Mouse (Mus musculus): ENCODE data around the gene Naa50. TPM values are rescaled to one million over a fixed set of nuclear protein-coding genes. Genes with fewer than 3 reads are reported as not detected.

Gene Naa50
- 43.0 and 72.5 TPM in 2 replicates for total RNA-seq (2012; rRNA removed)

DNA sequence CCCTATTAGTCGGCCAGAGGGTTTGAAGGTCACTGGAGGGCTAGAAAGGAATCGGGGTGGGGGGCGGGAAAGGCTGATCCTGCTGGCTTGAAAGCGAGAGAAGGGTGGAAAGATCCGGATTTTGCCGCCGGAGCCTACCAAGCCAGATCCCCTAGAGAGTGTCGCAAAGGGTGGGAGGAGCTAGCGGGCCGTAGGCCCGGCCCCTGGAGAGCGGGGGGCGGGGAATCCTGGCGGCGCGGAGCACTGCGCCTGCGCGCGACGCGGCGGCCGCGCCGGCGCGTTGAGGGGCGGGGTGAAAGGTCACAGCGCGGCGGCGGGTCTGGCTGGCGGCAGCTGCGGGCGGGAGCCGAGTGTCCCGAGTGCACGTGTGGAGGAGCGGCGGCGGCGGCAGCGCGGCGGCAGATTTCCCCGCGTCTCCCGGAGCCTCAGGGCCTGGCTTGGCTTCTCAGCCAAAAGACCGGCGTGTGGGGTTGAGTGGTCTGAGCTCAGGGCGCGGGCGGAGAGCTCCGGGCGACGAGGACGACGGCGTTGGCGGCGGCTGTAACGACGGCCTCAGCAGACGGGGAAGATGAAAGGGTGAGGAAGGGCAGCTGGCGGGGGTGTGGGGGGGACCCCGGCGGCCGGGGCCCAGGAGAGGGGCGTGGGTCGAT lies at the start of gene Naa50, which contains the start of gene Atp6v1a:
Naa50 (plus strand) TSS at position 295 of the 650 bp plus-strand sequence.
Atp6v1a (minus strand) TSS at position 170 of the 650 bp plus-strand sequence.
- peak; percentile 77 for DNase-seq (ENCODE audit: low read depth, low spot score)
- Histone ChIP-seq H3K4me1 (ENCODE audit: control insufficient read depth in 2 of 2, insufficient read depth in 2 of 2, low read length in 2 of 2, poor library complexity in 1 of 2) (peaks cover 3 to 4% of the 10 kb centered on the region in 2 experiments; a peak in 2 of 4 replicates), H3K9ac (ENCODE audit: insufficient read depth, low read depth, low read length, poor library complexity, severe bottlenecking) (peak within 1 kb of the TSS; percentile 100), H3K27ac (ENCODE audit: insufficient read depth, low read depth, low read length, poor library complexity, severe bottlenecking) (peak within 1 kb of the TSS; percentile 97), H3K9me3 (ENCODE audit: control insufficient read depth, insufficient read depth, low read depth, low read length) (no peaks in the 10 kb centered on the region), H3K36me3 (ENCODE audit: control insufficient read depth, insufficient read depth, low read length, poor library complexity, severe bottlenecking) (no peaks in the 10 kb centered on the region), H3K4me3 (ENCODE audit: insufficient read depth in 1 of 2, low read depth in 1 of 2, low read length in 2 of 2, poor library complexity in 1 of 2, severe bottlenecking in 1 of 2) (peak within 1 kb of the TSS; percentile 82 to 100)
- TF ChIP-seq HCFC1 (IDR thresholded peaks at IDR 0.05; ENCODE audit: borderline replicate concordance, insufficient read depth, low read length) = 0 out of 2 replicates have a peak, but pooled peaks have one; percentile 27
- TF ChIP-seq ZC3H11A (IDR thresholded peaks at IDR 0.05; ENCODE audit: borderline replicate concordance, low read depth, low read length) = no peak
- in situ Hi-C loops (cut with MboI; ENCODE audit: low sequenced_read_pairs in 2 of 2, unreplicated experiment in 2 of 2) = no loop called here

DNA sequence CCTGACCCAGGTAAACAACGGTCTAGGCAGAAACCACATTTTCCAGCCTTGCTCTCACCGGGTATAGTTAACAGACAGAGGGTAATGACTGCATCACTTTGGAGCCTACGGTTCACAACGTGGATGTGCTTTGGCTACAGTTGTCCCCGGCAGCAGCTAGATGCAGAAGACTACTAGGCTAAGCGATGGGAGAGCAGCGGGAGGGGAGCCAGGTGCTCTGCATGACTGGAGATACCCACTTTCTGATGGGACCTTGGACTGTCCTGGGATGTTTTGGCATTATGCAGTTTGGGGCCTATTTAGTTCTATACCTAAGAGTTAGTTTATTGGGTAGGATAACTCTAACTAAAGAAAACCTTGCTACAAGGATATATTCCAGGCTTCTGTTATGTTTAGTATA lies 40.3 kb upstream of the Naa50 start:
- H3K4me3 ChIP-seq (ENCODE audit: insufficient read depth in 1 of 2, low read depth in 1 of 2, low read length in 2 of 2, poor library complexity in 1 of 2, severe bottlenecking in 1 of 2) = no peak overlapping the region
- H3K9ac ChIP-seq (ENCODE audit: insufficient read depth, low read depth, low read length, poor library complexity, severe bottlenecking) = no peak overlapping the region
- in situ Hi-C loops (cut with MboI; ENCODE audit: low sequenced_read_pairs in 2 of 2, unreplicated experiment in 2 of 2) = no loop called here
- no peak for DNase-seq (ENCODE audit: low read depth, low spot score)
- no peaks in the 10 kb centered on the region for H3K9me3 ChIP-seq (ENCODE audit: control insufficient read depth, insufficient read depth, low read depth, low read length)
- H3K36me3 ChIP-seq (ENCODE audit: control insufficient read depth, insufficient read depth, low read length, poor library complexity, severe bottlenecking) = peaks cover 21% of the 10 kb centered on the region
- no peak overlapping the region for H3K27ac ChIP-seq (ENCODE audit: insufficient read depth, low read depth, low read length, poor library complexity, severe bottlenecking)
- TF ChIP-seq MAFK (IDR thresholded peaks at IDR 0.05; ENCODE audit: insufficient read depth, low read depth, low read length) = no peak
- no peak for TF ChIP-seq CHD2 (IDR thresholded peaks at IDR 0.05; ENCODE audit: low read depth, low read length)
- TF ChIP-seq ZC3H11A (IDR thresholded peaks at IDR 0.05; ENCODE audit: borderline replicate concordance, low read depth, low read length) = no peak
- TF ChIP-seq HCFC1 (IDR thresholded peaks at IDR 0.05; ENCODE audit: borderline replicate concordance, insufficient read depth, low read length) = no peak
- no peak for TF ChIP-seq ZNF384 (IDR thresholded peaks at IDR 0.05; ENCODE audit: low read depth, low read length)
- 0 out of 4 replicates have a peak, but pooled peaks cover 0 to 3% of the 10 kb centered on the region in 2 experiments for H3K4me1 ChIP-seq (ENCODE audit: control insufficient read depth in 2 of 2, insufficient read depth in 2 of 2, low read length in 2 of 2, poor library complexity in 1 of 2)

DNA sequence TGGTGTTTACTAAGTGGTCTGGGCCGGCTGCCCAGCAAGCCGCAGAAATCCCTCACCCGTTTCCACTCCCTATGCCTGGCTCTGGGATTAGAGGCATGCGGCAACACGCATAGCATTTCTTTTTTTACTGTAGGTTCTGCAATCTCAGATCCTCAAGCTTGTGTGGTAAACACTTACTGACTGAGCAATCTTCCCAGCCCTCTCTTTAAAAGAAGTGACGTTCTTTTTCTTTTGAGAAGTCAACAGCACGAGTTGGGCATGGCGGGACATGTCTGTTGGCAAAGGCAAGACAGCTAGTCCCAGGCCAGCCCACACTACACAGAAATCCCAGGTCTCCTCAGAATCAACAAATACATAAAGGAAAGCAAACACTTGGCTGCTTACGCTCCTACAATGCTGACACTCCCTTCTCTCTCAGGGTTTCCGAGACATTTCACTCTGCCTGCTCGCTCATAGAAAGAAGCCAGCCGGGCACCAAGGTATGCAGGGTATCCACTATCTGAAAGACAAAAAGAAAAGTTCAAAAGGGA lies 38.4 kb upstream of the Naa50 start:
- DNase-seq (ENCODE audit: low read depth, low spot score) = no peak
- TF ChIP-seq ZC3H11A (IDR thresholded peaks at IDR 0.05; ENCODE audit: borderline replicate concordance, low read depth, low read length) = no peak
- TF ChIP-seq HCFC1 (IDR thresholded peaks at IDR 0.05; ENCODE audit: borderline replicate concordance, insufficient read depth, low read length) = no peak
- TF ChIP-seq MAFK (IDR thresholded peaks at IDR 0.05; ENCODE audit: insufficient read depth, low read depth, low read length) = no peak
- TF ChIP-seq CHD2 (IDR thresholded peaks at IDR 0.05; ENCODE audit: low read depth, low read length) = no peak
- no peak for TF ChIP-seq ZNF384 (IDR thresholded peaks at IDR 0.05; ENCODE audit: low read depth, low read length)
- Histone ChIP-seq H3K27ac (ENCODE audit: insufficient read depth, low read depth, low read length, poor library complexity, severe bottlenecking) (no peak overlapping the region; the same call in 1 of the 2 replicates), H3K4me1 (ENCODE audit: control insufficient read depth in 2 of 2, insufficient read depth in 2 of 2, low read length in 2 of 2, poor library complexity in 1 of 2) (0 out of 4 replicates have a peak, but pooled peaks cover 0 to 3% of the 10 kb centered on the region in 2 experiments), H3K9ac (ENCODE audit: insufficient read depth, low read depth, low read length, poor library complexity, severe bottlenecking) (peak overlapping the region; percentile 48; the same call in 1 of the 2 replicates), H3K9me3 (ENCODE audit: control insufficient read depth, insufficient read depth, low read depth, low read length) (no peaks in the 10 kb centered on the region), H3K4me3 (ENCODE audit: insufficient read depth in 1 of 2, low read depth in 1 of 2, low read length in 2 of 2, poor library complexity in 1 of 2, severe bottlenecking in 1 of 2) (no peak overlapping the region), H3K36me3 (ENCODE audit: control insufficient read depth, insufficient read depth, low read length, poor library complexity, severe bottlenecking) (peaks cover 17% of the 10 kb centered on the region)
- in situ Hi-C loops (cut with MboI; ENCODE audit: low sequenced_read_pairs in 2 of 2, unreplicated experiment in 2 of 2) = no loop called here

DNA sequence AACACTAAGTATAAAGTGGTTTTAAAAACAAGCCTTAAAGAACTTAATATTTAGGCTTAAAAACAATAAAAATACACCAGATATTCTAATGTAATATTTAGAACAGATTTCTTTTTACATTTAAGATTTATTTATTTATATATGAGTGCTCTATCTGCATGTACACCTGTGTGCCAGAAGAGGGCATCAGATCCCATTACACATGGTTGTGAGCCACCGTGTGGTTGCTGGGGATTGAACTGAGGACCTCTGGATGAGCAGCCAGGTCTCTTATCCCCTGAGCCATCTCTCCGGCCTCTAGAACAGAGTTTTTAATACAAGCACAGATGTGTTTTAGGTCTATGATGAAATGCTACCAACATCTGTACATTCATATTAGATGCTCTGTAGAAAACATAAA lies 36.7 kb upstream of the Naa50 start:
- Histone ChIP-seq H3K4me3 (ENCODE audit: insufficient read depth in 1 of 2, low read depth in 1 of 2, low read length in 2 of 2, poor library complexity in 1 of 2, severe bottlenecking in 1 of 2) (no peak overlapping the region), H3K27ac (ENCODE audit: insufficient read depth, low read depth, low read length, poor library complexity, severe bottlenecking) (no peak overlapping the region), H3K36me3 (ENCODE audit: control insufficient read depth, insufficient read depth, low read length, poor library complexity, severe bottlenecking) (peaks cover 22% of the 10 kb centered on the region), H3K4me1 (ENCODE audit: control insufficient read depth in 2 of 2, insufficient read depth in 2 of 2, low read length in 2 of 2, poor library complexity in 1 of 2) (0 out of 4 replicates have a peak, but pooled peaks cover 0 to 3% of the 10 kb centered on the region in 2 experiments), H3K9me3 (ENCODE audit: control insufficient read depth, insufficient read depth, low read depth, low read length) (no peaks in the 10 kb centered on the region), H3K9ac (ENCODE audit: insufficient read depth, low read depth, low read length, poor library complexity, severe bottlenecking) (no peak overlapping the region)
- in situ Hi-C loops (cut with MboI; ENCODE audit: low sequenced_read_pairs in 2 of 2, unreplicated experiment in 2 of 2) = no loop called here
- DNase-seq (ENCODE audit: low read depth, low spot score) = no peak
- TF ChIP-seq ZNF384 (IDR thresholded peaks at IDR 0.05; ENCODE audit: low read depth, low read length) (no peak), HCFC1 (IDR thresholded peaks at IDR 0.05; ENCODE audit: borderline replicate concordance, insufficient read depth, low read length) (no peak), CHD2 (IDR thresholded peaks at IDR 0.05; ENCODE audit: low read depth, low read length) (no peak), MAFK (IDR thresholded peaks at IDR 0.05; ENCODE audit: insufficient read depth, low read depth, low read length) (no peak), ZC3H11A (IDR thresholded peaks at IDR 0.05; ENCODE audit: borderline replicate concordance, low read depth, low read length) (no peak)

All from ES-E14 (cell line).